Mouse (Mus musculus): ENCODE data around the gene Ltc4s. TPM values are rescaled to one million over a fixed set of nuclear protein-coding genes. Genes with fewer than 3 reads are reported as not detected.

Ltc4s gene
- polyA plus RNA-seq, 1 experiment from 2014 or later, result 1.2 TPM

GRCm38 (mm10) chr11:50256615-50257014 is 18.2 kb upstream of the Ltc4s start:
- ATAC-seq (ENCODE audit: insufficient read depth, low FRiP score, low TSS enrichment) (no peak), DNase-seq (ENCODE audit: low spot score) (no peak)
- WGBS, result 85% methylated on average over 7 of the region's 7 CpGs
- Histone ChIP-seq H3K4me3 (ENCODE audit: low read depth, low read length) (no peak overlapping the region), H3K9ac (ENCODE audit: low read length) (no peak overlapping the region; the same call in 1 of the 2 replicates), H3K27me3 (ENCODE audit: control insufficient read depth, insufficient read depth, low read length) (no peaks in the 10 kb centered on the region), H3K9me3 (ENCODE audit: control insufficient read depth, low read length) (no peaks in the 10 kb centered on the region), H3K4me2 (ENCODE audit: low read depth) (no peak overlapping the region), H3K27ac (ENCODE audit: low read depth, low read length) (no peak overlapping the region), H3K4me1 (ENCODE audit: control insufficient read depth, insufficient read depth, low read length) (no peaks in the 10 kb centered on the region), H3K36me3 (ENCODE audit: control insufficient read depth, insufficient read depth, low read length) (peaks cover 23% of the 10 kb centered on the region)

GRCm38 (mm10) chr11:50254010-50254580 is 15.7 kb upstream of the Ltc4s start:
- no peaks in the 10 kb centered on the region for H3K4me1 ChIP-seq (ENCODE audit: control insufficient read depth, insufficient read depth, low read length)
- no peak overlapping the region for H3K4me2 ChIP-seq (ENCODE audit: low read depth)
- WGBS, result 84% methylated on average over 12 of the region's 12 CpGs
- no peak for ATAC-seq (ENCODE audit: insufficient read depth, low FRiP score, low TSS enrichment)
- no peaks in the 10 kb centered on the region for H3K9me3 ChIP-seq (ENCODE audit: control insufficient read depth, low read length)
- no peaks in the 10 kb centered on the region for H3K27me3 ChIP-seq (ENCODE audit: control insufficient read depth, insufficient read depth, low read length)
- H3K27ac ChIP-seq (ENCODE audit: low read depth, low read length), result no peak overlapping the region
- no peak for DNase-seq (ENCODE audit: low spot score)
- no peak overlapping the region for H3K4me3 ChIP-seq (ENCODE audit: low read depth, low read length)
- no peak overlapping the region for H3K9ac ChIP-seq (ENCODE audit: low read length)
- H3K36me3 ChIP-seq (ENCODE audit: control insufficient read depth, insufficient read depth, low read length), result peaks cover 15% of the 10 kb centered on the region

GRCm38 (mm10) chr11:50253393-50253792 is 15.0 kb upstream of the Ltc4s start:
- H3K9ac ChIP-seq (ENCODE audit: low read length), result no peak overlapping the region
- no peak overlapping the region for H3K27ac ChIP-seq (ENCODE audit: low read depth, low read length)
- WGBS, result 55% methylated on average over 1 of the region's 1 CpGs
- no peak for ATAC-seq (ENCODE audit: insufficient read depth, low FRiP score, low TSS enrichment)
- DNase-seq (ENCODE audit: low spot score), result no peak
- H3K4me2 ChIP-seq (ENCODE audit: low read depth), result no peak overlapping the region
- H3K4me1 ChIP-seq (ENCODE audit: control insufficient read depth, insufficient read depth, low read length), result no peaks in the 10 kb centered on the region
- H3K9me3 ChIP-seq (ENCODE audit: control insufficient read depth, low read length), result no peaks in the 10 kb centered on the region
- H3K4me3 ChIP-seq (ENCODE audit: low read depth, low read length), result no peak overlapping the region
- peaks cover 14% of the 10 kb centered on the region for H3K36me3 ChIP-seq (ENCODE audit: control insufficient read depth, insufficient read depth, low read length)
- H3K27me3 ChIP-seq (ENCODE audit: control insufficient read depth, insufficient read depth, low read length), result no peaks in the 10 kb centered on the region

GRCm38 (mm10) chr11:50252684-50253265 is 14.4 kb upstream of the Ltc4s start:
- ATAC-seq (ENCODE audit: insufficient read depth, low FRiP score, low TSS enrichment), result no peak
- no peak for DNase-seq (ENCODE audit: low spot score)

GRCm38 (mm10) chr11:50252166-50252565 is 13.8 kb upstream of the Ltc4s start:
- H3K27ac ChIP-seq (ENCODE audit: low read depth, low read length), result no peak overlapping the region
- no peak for ATAC-seq (ENCODE audit: insufficient read depth, low FRiP score, low TSS enrichment)

More at GRCm38 (mm10) chr11:50252684-50253265, 14.4 kb upstream of the Ltc4s start:
- Histone ChIP-seq H3K4me1 (ENCODE audit: control insufficient read depth, insufficient read depth, low read length) (no peaks in the 10 kb centered on the region), H3K4me2 (ENCODE audit: low read depth) (no peak overlapping the region), H3K36me3 (ENCODE audit: control insufficient read depth, insufficient read depth, low read length) (peaks cover 8% of the 10 kb centered on the region), H3K9ac (ENCODE audit: low read length) (no peak overlapping the region), H3K4me3 (ENCODE audit: low read depth, low read length) (no peak overlapping the region), H3K27ac (ENCODE audit: low read depth, low read length) (no peak overlapping the region), H3K9me3 (ENCODE audit: control insufficient read depth, low read length) (no peaks in the 10 kb centered on the region), H3K27me3 (ENCODE audit: control insufficient read depth, insufficient read depth, low read length) (no peaks in the 10 kb centered on the region)
- WGBS, result 65% methylated on average over 11 of the region's 11 CpGs

GRCm38 (mm10) chr11:50248473-50249171 is 10.2 kb upstream of the Ltc4s start:
- Histone ChIP-seq H3K27me3 (ENCODE audit: control insufficient read depth, insufficient read depth, low read length) (no peaks in the 10 kb centered on the region), H3K9ac (ENCODE audit: low read length) (no peak overlapping the region), H3K9me3 (ENCODE audit: control insufficient read depth, low read length) (no peaks in the 10 kb centered on the region), H3K36me3 (ENCODE audit: control insufficient read depth, insufficient read depth, low read length) (no peaks in the 10 kb centered on the region), H3K4me1 (ENCODE audit: control insufficient read depth, insufficient read depth, low read length) (no peaks in the 10 kb centered on the region), H3K4me3 (ENCODE audit: low read depth, low read length) (no peak overlapping the region), H3K27ac (ENCODE audit: low read depth, low read length) (no peak overlapping the region), H3K4me2 (ENCODE audit: low read depth) (no peak overlapping the region)
- 80% methylated on average over 7 of the region's 7 CpGs for WGBS
- DNase-seq (ENCODE audit: low spot score) (no peak), ATAC-seq (ENCODE audit: insufficient read depth, low FRiP score, low TSS enrichment) (no peak)

More at GRCm38 (mm10) chr11:50252166-50252565, 13.8 kb upstream of the Ltc4s start:
- Histone ChIP-seq H3K36me3 (ENCODE audit: control insufficient read depth, insufficient read depth, low read length) (peaks cover 5% of the 10 kb centered on the region), H3K4me3 (ENCODE audit: low read depth, low read length) (no peak overlapping the region), H3K27me3 (ENCODE audit: control insufficient read depth, insufficient read depth, low read length) (no peaks in the 10 kb centered on the region), H3K4me1 (ENCODE audit: control insufficient read depth, insufficient read depth, low read length) (no peaks in the 10 kb centered on the region), H3K9me3 (ENCODE audit: control insufficient read depth, low read length) (no peaks in the 10 kb centered on the region), H3K9ac (ENCODE audit: low read length) (no peak overlapping the region), H3K4me2 (ENCODE audit: low read depth) (no peak overlapping the region)
- WGBS, result 47% methylated on average over 3 of the region's 3 CpGs
- no peak for DNase-seq (ENCODE audit: low spot score)

GRCm38 (mm10) chr11:50245269-50245668 is 6.9 kb upstream of the Ltc4s start:
- no peak for ATAC-seq (ENCODE audit: insufficient read depth, low FRiP score, low TSS enrichment)
- H3K4me2 ChIP-seq (ENCODE audit: low read depth), result no peak overlapping the region
- H3K36me3 ChIP-seq (ENCODE audit: control insufficient read depth, insufficient read depth, low read length), result no peaks in the 10 kb centered on the region
- H3K27ac ChIP-seq (ENCODE audit: low read depth, low read length), result no peak overlapping the region
- 65% methylated on average over 5 of the region's 5 CpGs for WGBS
- no peak for DNase-seq (ENCODE audit: low spot score)
- no peaks in the 10 kb centered on the region for H3K9me3 ChIP-seq (ENCODE audit: control insufficient read depth, low read length)
- H3K4me3 ChIP-seq (ENCODE audit: low read depth, low read length), result no peak overlapping the region
- H3K4me1 ChIP-seq (ENCODE audit: control insufficient read depth, insufficient read depth, low read length), result no peaks in the 10 kb centered on the region
- no peaks in the 10 kb centered on the region for H3K27me3 ChIP-seq (ENCODE audit: control insufficient read depth, insufficient read depth, low read length)
- no peak overlapping the region for H3K9ac ChIP-seq (ENCODE audit: low read length)

- DNase-seq (ENCODE audit: low spot score), result no peak
- no peaks in the 10 kb centered on the region for H3K36me3 ChIP-seq (ENCODE audit: control insufficient read depth, insufficient read depth, low read length)
- H3K27ac ChIP-seq (ENCODE audit: low read depth, low read length), result no peak overlapping the region
- H3K4me2 ChIP-seq (ENCODE audit: low read depth), result no peak overlapping the region
- H3K4me1 ChIP-seq (ENCODE audit: control insufficient read depth, insufficient read depth, low read length), result no peaks in the 10 kb centered on the region
- H3K9me3 ChIP-seq (ENCODE audit: control insufficient read depth, low read length), result no peaks in the 10 kb centered on the region
- no peak for ATAC-seq (ENCODE audit: insufficient read depth, low FRiP score, low TSS enrichment)
- H3K9ac ChIP-seq (ENCODE audit: low read length), result no peak overlapping the region
- no peak overlapping the region for H3K4me3 ChIP-seq (ENCODE audit: low read depth, low read length)
- WGBS, result 87% methylated on average over 6 of the region's 6 CpGs
- no peaks in the 10 kb centered on the region for H3K27me3 ChIP-seq (ENCODE audit: control insufficient read depth, insufficient read depth, low read length)
Observed at GRCm38 (mm10) chr11:50243926-50244325, 5.5 kb upstream of the Ltc4s start.

Measured in neural tube, embryonic 11.5 days (tissue).